Mouse (Mus musculus): ENCODE results near the gene Gm20671. TPM values are rescaled to one million over a fixed set of nuclear protein-coding genes. Genes with fewer than 3 reads are reported as not detected.

The Gm20671 gene
- polyA plus RNA-seq, 1 experiment from 2014 or later: not detected

DNA sequence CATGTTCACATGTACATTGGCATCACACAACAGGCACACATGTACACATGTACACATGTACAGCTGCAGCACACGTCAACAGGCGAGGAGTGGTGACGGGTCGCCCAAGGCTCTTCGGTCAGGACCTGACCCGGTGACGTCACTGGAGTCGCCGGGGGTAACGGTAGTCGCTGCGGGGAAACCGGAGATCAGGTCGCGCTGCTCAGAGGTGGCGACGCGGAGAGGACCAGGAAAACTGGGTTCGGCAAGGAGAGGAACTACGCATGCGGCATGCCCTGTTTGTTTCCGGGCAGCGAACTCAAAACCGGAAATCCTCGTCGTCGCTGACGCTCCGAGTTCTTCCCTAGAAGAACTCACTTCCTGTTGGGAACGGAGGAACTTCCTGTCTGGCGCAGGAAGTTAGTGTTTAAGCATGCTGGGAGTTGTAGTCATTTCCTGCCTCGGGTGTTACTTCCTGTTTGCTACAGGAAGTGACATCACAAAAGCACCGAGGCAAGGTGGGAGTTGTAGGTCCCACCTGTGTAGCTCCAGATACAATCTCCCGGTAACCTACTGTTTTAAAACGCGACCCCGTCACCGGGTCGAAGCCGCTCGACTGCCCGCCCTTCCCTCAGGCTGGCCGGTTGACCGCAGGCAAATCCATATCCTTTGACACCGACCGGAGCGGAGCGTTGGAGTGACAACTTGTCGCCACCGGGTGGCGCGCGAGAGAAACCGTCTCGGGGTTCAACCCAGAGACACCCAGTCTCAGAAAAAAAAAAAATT, 113.0 kb downstream of the Gm20671 start:
- H3K4me1 ChIP-seq (ENCODE audit: control insufficient read depth, insufficient read depth, low read length): peaks cover 9% of the 10 kb centered on the region
- ATAC-seq: peak; percentile 99
- H3K4me2 ChIP-seq (ENCODE audit: low read length): peak overlapping the region; percentile 90
- WGBS: 1% methylated on average over 55 of the region's 55 CpGs
- H3K27ac ChIP-seq (ENCODE audit: low read length): peak overlapping the region; percentile 86
- H3K36me3 ChIP-seq (ENCODE audit: control insufficient read depth, insufficient read depth, low read length): no peaks in the 10 kb centered on the region
- H3K27me3 ChIP-seq (ENCODE audit: control insufficient read depth, insufficient read depth, low read depth, low read length): no peaks in the 10 kb centered on the region
- peak overlapping the region; percentile 83 for H3K9ac ChIP-seq (ENCODE audit: low read depth, low read length)
- no peaks in the 10 kb centered on the region for H3K9me3 ChIP-seq (replicated peaks; ENCODE audit: control insufficient read depth, low read length, poor library complexity, severe bottlenecking)
- peak overlapping the region; percentile 71 for H3K4me3 ChIP-seq (ENCODE audit: low read depth, low read length)

DNA sequence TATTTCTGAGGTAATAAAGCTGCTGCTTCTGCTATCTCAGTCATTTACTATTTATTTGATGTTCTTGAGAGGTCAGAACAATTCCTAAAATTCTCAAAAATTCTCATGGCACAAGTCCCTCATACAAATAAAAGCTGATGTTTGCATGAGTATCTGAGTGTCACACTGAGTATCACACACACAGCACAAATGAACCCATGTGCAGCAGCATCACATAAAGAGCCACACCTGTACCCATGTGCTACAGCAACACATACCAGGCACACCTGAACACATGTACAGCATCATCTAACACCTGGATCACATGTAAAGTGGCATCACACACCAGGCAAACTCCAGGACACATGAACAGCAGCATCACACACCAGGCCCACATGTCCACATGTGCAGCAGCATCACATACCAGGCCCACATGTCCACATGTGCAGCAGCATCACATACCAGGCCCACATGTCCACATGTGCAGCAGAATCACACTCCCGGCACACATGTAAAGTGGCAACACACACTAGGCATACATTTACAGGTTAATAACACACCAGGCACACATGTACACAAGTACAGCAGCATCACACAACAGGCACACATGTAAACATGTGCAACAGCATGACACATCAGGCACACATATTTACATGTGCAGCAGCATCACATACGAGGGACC, 113.7 kb downstream of the Gm20671 start:
- peak overlapping the region; percentile 86 for H3K27ac ChIP-seq (ENCODE audit: low read length)
- H3K9ac ChIP-seq (ENCODE audit: low read depth, low read length): peak overlapping the region; percentile 83
- H3K36me3 ChIP-seq (ENCODE audit: control insufficient read depth, insufficient read depth, low read length): no peaks in the 10 kb centered on the region
- H3K4me1 ChIP-seq (ENCODE audit: control insufficient read depth, insufficient read depth, low read length): peaks cover 9% of the 10 kb centered on the region
- H3K4me2 ChIP-seq (ENCODE audit: low read length): peak overlapping the region; percentile 90
- no peaks in the 10 kb centered on the region for H3K9me3 ChIP-seq (replicated peaks; ENCODE audit: control insufficient read depth, low read length, poor library complexity, severe bottlenecking)
- no peaks in the 10 kb centered on the region for H3K27me3 ChIP-seq (ENCODE audit: control insufficient read depth, insufficient read depth, low read depth, low read length)
- WGBS: 21% methylated on average over 2 of the region's 2 CpGs
- no peak for ATAC-seq
- peak overlapping the region; percentile 71 for H3K4me3 ChIP-seq (ENCODE audit: low read depth, low read length)

GRCm38 (mm10) chr5:32712221-32713041, 114.5 kb downstream of the Gm20671 start:
- Histone ChIP-seq H3K9me3 (replicated peaks; ENCODE audit: control insufficient read depth, low read length, poor library complexity, severe bottlenecking) (no peaks in the 10 kb centered on the region), H3K4me3 (ENCODE audit: low read depth, low read length) (peak overlapping the region; percentile 71; the same call in 1 of the 2 replicates), H3K4me2 (ENCODE audit: low read length) (peak overlapping the region; percentile 90), H3K36me3 (ENCODE audit: control insufficient read depth, insufficient read depth, low read length) (no peaks in the 10 kb centered on the region), H3K27ac (ENCODE audit: low read length) (no peak overlapping the region), H3K27me3 (ENCODE audit: control insufficient read depth, insufficient read depth, low read depth, low read length) (no peaks in the 10 kb centered on the region), H3K9ac (ENCODE audit: low read depth, low read length) (peak overlapping the region; percentile 83; the same call in 1 of the 2 replicates), H3K4me1 (ENCODE audit: control insufficient read depth, insufficient read depth, low read length) (peaks cover 9% of the 10 kb centered on the region)
- ATAC-seq: no peak
- WGBS: 61% methylated on average over 4 of the region's 4 CpGs

DNA sequence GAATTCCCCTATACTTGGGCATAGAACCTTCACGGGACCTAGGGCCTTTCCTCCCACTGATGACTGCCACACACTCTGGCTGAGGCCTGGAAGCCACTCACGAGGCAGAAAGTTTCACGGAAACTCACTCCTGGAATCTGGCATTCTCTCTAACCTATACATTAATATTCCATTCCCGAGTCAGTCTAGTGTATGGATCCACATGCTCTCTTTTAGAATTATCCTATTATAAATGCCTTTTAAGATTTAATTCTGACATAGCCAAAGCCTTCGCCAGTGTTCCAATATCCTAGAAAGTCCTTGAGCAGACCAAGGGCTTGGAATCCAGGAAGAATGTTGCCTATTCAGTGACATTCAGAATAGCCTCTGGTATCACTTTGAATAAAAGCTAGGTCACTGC, 115.4 kb downstream of the Gm20671 start:
- H3K4me3 ChIP-seq (ENCODE audit: low read depth, low read length): no peak overlapping the region
- H3K9me3 ChIP-seq (replicated peaks; ENCODE audit: control insufficient read depth, low read length, poor library complexity, severe bottlenecking): no peaks in the 10 kb centered on the region
- no peak for ATAC-seq
- peaks cover 9% of the 10 kb centered on the region for H3K4me1 ChIP-seq (ENCODE audit: control insufficient read depth, insufficient read depth, low read length)
- WGBS: 75% methylated on average over 5 of the region's 5 CpGs
- no peak overlapping the region for H3K4me2 ChIP-seq (ENCODE audit: low read length)
- no peak overlapping the region for H3K27ac ChIP-seq (ENCODE audit: low read length)
- H3K27me3 ChIP-seq (ENCODE audit: control insufficient read depth, insufficient read depth, low read depth, low read length): no peaks in the 10 kb centered on the region
- H3K36me3 ChIP-seq (ENCODE audit: control insufficient read depth, insufficient read depth, low read length): no peaks in the 10 kb centered on the region
- no peak overlapping the region for H3K9ac ChIP-seq (ENCODE audit: low read depth, low read length)

DNA sequence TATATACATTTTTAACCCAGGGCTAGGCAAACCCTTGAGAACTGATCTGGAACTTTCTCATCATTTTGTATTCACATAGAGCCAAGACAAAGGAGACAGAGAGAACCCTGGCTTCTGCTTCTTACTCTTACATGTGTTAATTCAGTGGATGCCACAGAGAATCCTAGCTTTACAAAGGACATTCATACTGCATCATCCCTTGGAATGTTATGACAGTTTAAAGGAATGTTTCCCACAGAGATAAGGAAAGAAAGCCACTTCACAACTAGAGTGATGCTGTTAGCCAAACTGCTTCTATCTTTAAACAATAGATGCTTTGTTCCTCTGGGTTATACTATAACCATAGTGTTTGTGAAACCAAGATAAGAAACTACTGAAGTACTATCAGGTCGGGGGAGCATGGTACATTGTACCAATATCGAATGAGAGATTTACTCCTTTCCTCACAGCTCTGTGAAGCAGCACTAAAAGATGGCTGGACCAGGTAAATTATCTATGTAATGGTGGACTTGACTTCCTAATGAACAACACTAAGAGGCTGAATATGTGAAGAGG, 120.6 kb downstream of the Gm20671 start:
- WGBS: 92% methylated on average over 2 of the region's 2 CpGs
- no peak overlapping the region for H3K4me2 ChIP-seq (ENCODE audit: low read length)
- ATAC-seq: no peak
- H3K27ac ChIP-seq (ENCODE audit: low read length): no peak overlapping the region
- H3K4me1 ChIP-seq (ENCODE audit: control insufficient read depth, insufficient read depth, low read length): no peaks in the 10 kb centered on the region
- H3K9ac ChIP-seq (ENCODE audit: low read depth, low read length): no peak overlapping the region
- H3K27me3 ChIP-seq (ENCODE audit: control insufficient read depth, insufficient read depth, low read depth, low read length): no peaks in the 10 kb centered on the region
- H3K4me3 ChIP-seq (ENCODE audit: low read depth, low read length): no peak overlapping the region
- no peaks in the 10 kb centered on the region for H3K36me3 ChIP-seq (ENCODE audit: control insufficient read depth, insufficient read depth, low read length)
- no peaks in the 10 kb centered on the region for H3K9me3 ChIP-seq (replicated peaks; ENCODE audit: control insufficient read depth, low read length, poor library complexity, severe bottlenecking)

GRCm38 (mm10) chr5:32697208-32697867, 129.6 kb downstream of the Gm20671 start:
- no peak for ATAC-seq
- WGBS: 74% methylated on average over 5 of the region's 5 CpGs

DNA sequence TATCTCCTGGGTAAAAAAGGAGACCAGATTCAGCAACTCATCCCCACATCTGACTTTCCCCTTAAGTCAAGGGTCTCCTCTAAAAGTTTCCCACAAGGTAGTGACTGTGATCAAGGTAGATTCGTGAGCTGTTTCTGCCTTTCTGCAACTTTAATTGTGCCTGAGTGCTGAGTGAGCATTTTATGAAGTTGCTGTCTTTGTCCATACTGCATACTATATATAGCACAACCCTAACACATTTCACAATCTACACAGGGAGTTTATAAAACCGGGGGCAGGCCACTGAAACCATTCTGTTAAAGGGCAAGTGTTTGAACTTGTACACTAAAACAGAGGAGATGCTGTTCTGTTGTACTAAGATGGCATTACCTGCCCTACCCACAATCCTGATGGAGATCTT, 133.5 kb downstream of the Gm20671 start:
- H3K36me3 ChIP-seq (ENCODE audit: control insufficient read depth, insufficient read depth, low read length): no peaks in the 10 kb centered on the region
- no peak overlapping the region for H3K4me2 ChIP-seq (ENCODE audit: low read length)
- no peak overlapping the region for H3K4me3 ChIP-seq (ENCODE audit: low read depth, low read length)
- ATAC-seq: no peak
- H3K9ac ChIP-seq (ENCODE audit: low read depth, low read length): no peak overlapping the region
- 70% methylated on average over 2 of the region's 2 CpGs for WGBS
- no peaks in the 10 kb centered on the region for H3K27me3 ChIP-seq (ENCODE audit: control insufficient read depth, insufficient read depth, low read depth, low read length)
- H3K4me1 ChIP-seq (ENCODE audit: control insufficient read depth, insufficient read depth, low read length): no peaks in the 10 kb centered on the region
- H3K27ac ChIP-seq (ENCODE audit: low read length): no peak overlapping the region
- no peaks in the 10 kb centered on the region for H3K9me3 ChIP-seq (replicated peaks; ENCODE audit: control insufficient read depth, low read length, poor library complexity, severe bottlenecking)

More at GRCm38 (mm10) chr5:32697208-32697867, 129.6 kb downstream of the Gm20671 start:
- Histone ChIP-seq H3K27me3 (ENCODE audit: control insufficient read depth, insufficient read depth, low read depth, low read length) (no peaks in the 10 kb centered on the region), H3K4me1 (ENCODE audit: control insufficient read depth, insufficient read depth, low read length) (no peaks in the 10 kb centered on the region), H3K9me3 (replicated peaks; ENCODE audit: control insufficient read depth, low read length, poor library complexity, severe bottlenecking) (no peaks in the 10 kb centered on the region), H3K4me2 (ENCODE audit: low read length) (no peak overlapping the region), H3K9ac (ENCODE audit: low read depth, low read length) (no peak overlapping the region), H3K27ac (ENCODE audit: low read length) (no peak overlapping the region), H3K4me3 (ENCODE audit: low read depth, low read length) (no peak overlapping the region), H3K36me3 (ENCODE audit: control insufficient read depth, insufficient read depth, low read length) (no peaks in the 10 kb centered on the region)
